Mouse (Mus musculus) heart, postnatal 0 days (tissue): ENCODE data around the gene Stk38l. TPM values are rescaled to one million over a fixed set of nuclear protein-coding genes. Genes with fewer than 3 reads are reported as not detected.

Experiments
- ATAC-seq: fragments of 200-750 bp; cut with Nextera tagmentation; 2 replicates; pipeline ENCODE4 v1.8.0; 2017; ENCODE audit warnings: low read depth, moderate number of reproducible peaks, moderate library complexity; ENCODE audit not compliant: insufficient read depth
- DNase-seq: peaks from one replicate; pipeline ENCODE4 v3.0.0-alpha.2; 2016; ENCODE audit warnings: low spot score
- H3K27ac ChIP-seq: fragments of 300-500 bp; sonication (generic); 2 replicates; pipeline ENCODE4 v1.5.1; 2014; ENCODE audit warnings: low read depth, mild to moderate bottlenecking
- H3K27me3 ChIP-seq: fragments of 300-500 bp; sonication (generic); 2 replicates; pipeline ENCODE4 v1.6.1; 2014; ENCODE audit warnings: low read length, mixed read lengths; ENCODE audit not compliant: control insufficient read depth, insufficient read depth
- H3K36me3 ChIP-seq: fragments of 300-500 bp; sonication (generic); replicated peaks from 2 replicates; pipeline ENCODE4 v1.6.1; 2014; ENCODE audit warnings: low read length, mixed read lengths; ENCODE audit not compliant: control insufficient read depth, insufficient read depth
- H3K4me1 ChIP-seq: fragments of 300-500 bp; sonication (generic); 2 replicates; pipeline ENCODE4 v1.6.1; 2014; ENCODE audit warnings: antibody characterized with exemption; ENCODE audit not compliant: control insufficient read depth, insufficient read depth
- H3K4me2 ChIP-seq: fragments of 300-500 bp; sonication (generic); 2 replicates; pipeline ENCODE4 v1.6.1; 2014; ENCODE audit warnings: low read depth, mild to moderate bottlenecking, low read length, moderate library complexity
- H3K4me3 ChIP-seq: fragments of 300-500 bp; sonication (generic); 2 replicates; pipeline ENCODE4 v1.5.1; 2014; ENCODE audit warnings: low read depth, low read length
- H3K9ac ChIP-seq: fragments of 300-500 bp; sonication (generic); replicated peaks from 2 replicates; pipeline ENCODE4 v1.6.1; 2014; ENCODE audit warnings: low read depth, low read length, mixed read lengths
- H3K9me3 ChIP-seq: fragments of 300-500 bp; sonication (generic); replicated peaks from 2 replicates; pipeline ENCODE4 v1.6.1; 2016; ENCODE audit warnings: low read length; ENCODE audit not compliant: control insufficient read depth
- CTCF ChIP-seq: IDR thresholded peaks from 2 replicates; pipeline ENCODE4 v1.5.1; 2016; ENCODE audit warnings: antibody characterized with exemption, control low read depth, low read depth
- EP300 ChIP-seq: IDR thresholded peaks from 2 replicates; pipeline ENCODE4 v1.6.1; 2016; ENCODE audit warnings: antibody characterized with exemption, low read depth
- WGBS: fragments of 180-500 bp; shearing (Covaris S2); extraction: QIAGEN DNeasy Blood & Tissue Kit; methylation state at CpG from one replicate; pipeline ENCODE4 v1.1.7; 2014; 5-methylcytosine and 5-hydroxymethylcytosine counted together
- polyA plus RNA-seq: library from polyadenylated mRNA; unstranded; fragments of >200 nt; fragmentation: Nextera tagmentation; extraction: Ambion mirVana; gene quantifications from 2 replicates; pipeline ENCODE4 v1.2.1, GENCODE M21; 2015
- total RNA-seq: library from RNA; depleted of rRNA; stranded (reverse); fragments of >200 nt; gene quantifications from 2 replicates; pipeline ENCODE4 v1.2.3, GENCODE M21; 2014; ENCODE audit warnings: low replicate concordance

Gene Stk38l
- total and polyA plus RNA-seq, 2 experiments from 2014 or later = 13.4 to 20.5 TPM

DNA sequence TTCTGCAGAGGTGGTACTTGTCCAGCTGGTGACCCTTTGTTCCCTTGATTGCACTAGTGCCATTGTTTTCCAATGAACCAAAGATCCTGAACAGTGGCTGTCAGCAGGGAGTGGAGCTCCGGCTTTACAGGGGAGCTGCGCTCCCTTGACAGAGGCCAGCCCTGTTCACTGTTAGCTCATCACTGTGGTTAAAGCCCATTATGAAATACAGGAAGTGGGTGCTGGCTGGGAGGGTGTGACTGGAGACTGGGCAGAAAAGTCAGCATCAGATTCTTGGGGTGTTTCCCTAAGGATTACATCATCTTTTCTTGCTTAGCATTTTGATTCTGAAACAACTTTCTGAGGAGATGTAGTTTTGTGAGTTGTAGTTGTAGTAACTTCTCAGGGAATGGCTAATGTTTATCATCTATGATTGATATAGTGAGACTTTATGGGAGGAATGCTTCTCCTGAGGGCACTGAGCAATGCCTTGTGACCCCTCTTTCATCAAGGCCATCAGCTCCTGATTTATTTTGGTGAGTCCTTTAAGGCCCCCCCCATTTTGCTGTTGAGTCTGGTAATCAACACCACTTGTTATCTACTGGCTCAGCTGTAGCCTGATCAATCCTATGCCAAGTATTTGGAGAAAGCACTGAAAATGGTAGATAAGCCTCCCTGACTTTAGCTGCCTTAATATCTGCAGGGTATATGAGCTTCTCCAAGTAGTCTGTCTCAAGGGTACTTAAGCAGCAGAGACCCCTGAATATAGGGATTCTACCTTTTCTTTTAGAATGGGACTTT lies 52.0 kb downstream of the Stk38l start:
- ATAC-seq = peak; percentile 79

DNA sequence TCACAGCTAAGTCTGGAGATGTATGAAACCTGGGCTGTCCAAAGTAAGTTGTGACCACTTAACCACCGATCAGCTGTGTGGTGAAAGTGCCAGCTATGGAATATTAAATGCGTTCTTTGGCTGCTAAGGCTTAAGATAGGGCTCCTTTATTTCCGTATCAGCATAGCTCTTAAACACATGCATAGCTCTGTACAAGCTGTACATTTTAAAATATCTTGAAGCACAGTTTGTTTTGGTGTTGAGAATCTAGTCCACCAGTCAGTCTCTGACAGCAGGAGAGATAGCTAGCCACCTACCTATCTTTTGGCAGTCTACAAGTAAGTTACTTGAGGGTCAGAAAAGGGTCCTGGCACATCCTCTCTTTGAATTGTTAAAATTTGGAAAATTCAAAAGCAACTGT lies 53.3 kb downstream of the Stk38l start:
- no peak overlapping the region for H3K27ac ChIP-seq
- no peak overlapping the region for H3K4me2 ChIP-seq
- DNase-seq = no peak
- 36% methylated on average over 3 of the region's 3 CpGs for WGBS
- H3K36me3 ChIP-seq = peaks cover 24% of the 10 kb centered on the region
- H3K9ac ChIP-seq = no peak overlapping the region
- no peaks in the 10 kb centered on the region for H3K9me3 ChIP-seq
- peaks cover 12% of the 10 kb centered on the region for H3K4me1 ChIP-seq
- no peak for TF ChIP-seq CTCF
- no peak for TF ChIP-seq EP300
- H3K4me3 ChIP-seq = no peak overlapping the region
- no peaks in the 10 kb centered on the region for H3K27me3 ChIP-seq
- no peak for ATAC-seq

More for the DNA sequence above, 52.0 kb downstream of the Stk38l start:
- Histone ChIP-seq H3K27me3 (no peaks in the 10 kb centered on the region), H3K9me3 (no peaks in the 10 kb centered on the region), H3K4me1 (peaks cover 12% of the 10 kb centered on the region), H3K36me3 (peaks cover 33% of the 10 kb centered on the region), H3K4me3 (no peak overlapping the region), H3K27ac (peak overlapping the region; percentile 43), H3K4me2 (no peak overlapping the region), H3K9ac (no peak overlapping the region)
- no peak for TF ChIP-seq EP300
- TF ChIP-seq CTCF = no peak
- 21% methylated on average over 2 of the region's 2 CpGs for WGBS
- peak; percentile 65 for DNase-seq

DNA sequence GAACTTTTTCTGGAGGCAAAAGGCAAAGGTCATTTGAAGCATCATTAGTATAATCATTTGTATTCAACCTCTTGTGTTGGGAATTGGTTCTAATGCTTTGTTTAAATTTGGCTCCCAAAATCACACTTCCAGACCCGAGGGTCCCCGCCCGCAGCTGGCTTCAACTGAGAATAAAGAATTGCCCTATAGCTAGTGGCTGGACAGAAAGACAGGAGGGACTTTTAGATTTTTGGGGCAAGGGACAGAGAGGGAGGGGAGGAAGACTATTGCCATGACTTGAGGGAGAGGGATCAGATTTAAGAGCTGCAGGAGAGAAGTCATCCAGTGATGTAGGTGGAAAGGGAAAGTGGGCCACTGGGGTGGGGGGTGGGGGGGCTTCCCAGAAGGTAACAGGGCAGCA lies 56.8 kb downstream of the Stk38l start:
- Histone ChIP-seq H3K27ac (no peak overlapping the region), H3K27me3 (no peaks in the 10 kb centered on the region), H3K9ac (no peak overlapping the region), H3K36me3 (no peaks in the 10 kb centered on the region; the same call in 1 of the 2 replicates), H3K9me3 (peaks cover 8% of the 10 kb centered on the region; the same call in 1 of the 2 replicates), H3K4me1 (peaks cover 9% of the 10 kb centered on the region), H3K4me2 (no peak overlapping the region), H3K4me3 (no peak overlapping the region)
- 88% methylated on average over 3 of the region's 3 CpGs for WGBS
- no peak for DNase-seq
- ATAC-seq = no peak
- no peak for TF ChIP-seq EP300
- TF ChIP-seq CTCF = no peak

DNA sequence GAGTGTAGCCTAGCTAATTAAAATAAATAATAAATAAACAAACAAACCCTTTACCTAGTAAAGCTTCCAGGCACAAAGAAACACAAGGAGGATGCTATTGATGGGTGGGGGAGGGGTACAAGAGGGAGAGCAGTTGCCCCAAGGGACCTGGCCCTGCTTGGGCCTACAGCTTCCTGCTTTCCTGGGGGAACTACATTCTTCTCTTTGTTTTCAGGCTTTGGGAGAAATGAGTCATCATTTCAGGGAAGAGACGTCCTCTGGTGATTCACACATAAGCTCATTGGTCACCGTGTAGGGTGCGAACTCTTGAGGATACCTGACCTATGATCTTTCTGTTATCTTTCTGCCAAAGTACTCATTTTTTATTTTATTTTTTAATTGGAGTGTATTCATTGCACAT lies 68.7 kb downstream of the Stk38l start:
- Histone ChIP-seq H3K27ac (no peak overlapping the region), H3K27me3 (no peaks in the 10 kb centered on the region), H3K4me2 (no peak overlapping the region), H3K4me3 (no peak overlapping the region), H3K9ac (no peak overlapping the region), H3K9me3 (no peaks in the 10 kb centered on the region), H3K4me1 (peaks cover 5% of the 10 kb centered on the region; the same call in 1 of the 2 replicates), H3K36me3 (no peaks in the 10 kb centered on the region)
- WGBS = 55% methylated on average over 3 of the region's 3 CpGs
- TF ChIP-seq CTCF (no peak), EP300 (no peak)
- DNase-seq = peak; percentile 36
- ATAC-seq = no peak

DNA sequence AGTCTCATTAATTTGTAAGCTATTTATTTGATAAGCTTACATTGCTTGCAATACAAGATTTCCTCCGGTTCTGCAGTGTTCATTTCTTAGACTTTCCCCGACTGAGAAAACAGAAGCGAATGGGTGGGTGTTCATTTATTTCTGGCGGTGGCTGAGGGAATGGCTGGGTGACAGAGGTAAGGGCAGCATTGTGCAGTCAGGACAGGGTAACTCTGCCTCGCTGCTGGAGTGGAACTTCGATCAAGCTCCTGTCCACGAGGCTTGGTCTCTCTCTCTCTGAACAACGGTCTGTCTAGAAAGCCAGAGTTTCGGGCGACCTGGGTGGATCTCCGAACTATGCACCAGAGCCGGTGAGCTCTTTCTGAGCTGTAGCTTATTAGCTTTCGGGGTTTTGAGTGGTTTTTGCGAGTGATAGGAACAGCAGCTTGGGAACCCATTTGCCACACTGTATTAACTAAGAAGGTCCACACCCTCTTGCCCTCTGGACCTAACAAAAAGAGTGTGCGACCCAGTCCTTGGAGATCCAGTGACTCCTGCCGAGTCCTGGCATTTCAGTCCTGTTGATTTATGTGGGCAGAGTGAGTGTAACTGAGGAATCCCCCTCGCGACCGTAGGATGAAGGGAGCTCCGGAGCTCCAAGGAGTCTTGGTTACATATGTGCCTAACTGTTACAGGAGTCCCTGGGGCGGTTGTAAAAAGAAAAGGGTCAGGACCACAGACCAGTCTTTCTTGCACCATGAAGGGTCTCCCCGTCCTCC lies 70.5 kb downstream of the Stk38l start:
- Histone ChIP-seq H3K9me3 (no peaks in the 10 kb centered on the region), H3K4me2 (peak overlapping the region; percentile 80), H3K9ac (peak overlapping the region; percentile 57), H3K4me3 (peak overlapping the region; percentile 54), H3K36me3 (no peaks in the 10 kb centered on the region), H3K27ac (no peak overlapping the region), H3K4me1 (peaks cover 5% of the 10 kb centered on the region; the same call in 1 of the 2 replicates), H3K27me3 (no peaks in the 10 kb centered on the region)
- TF ChIP-seq CTCF = no peak
- no peak for TF ChIP-seq EP300
- DNase-seq = no peak
- WGBS = 6% methylated on average over 22 of the region's 22 CpGs
- ATAC-seq = peak; percentile 7
